Mouse (Mus musculus): ENCODE measurements around the gene Tenm2.

Gene Tenm2

GRCm38 (mm10) chr11:36073074-36073818, 1162.5 kb downstream of the Tenm2 start:
- no peak for DNase-seq (ENCODE audit: low read depth in 1 of 2, low spot score in 2 of 2)

GRCm38 (mm10) chr11:36072646-36073045, 1163.1 kb downstream of the Tenm2 start:
- DNase-seq (ENCODE audit: low read depth in 1 of 2, low spot score in 2 of 2), result no peak

GRCm38 (mm10) chr11:36072038-36072437, 1163.7 kb downstream of the Tenm2 start:
- DNase-seq (ENCODE audit: low read depth in 1 of 2, low spot score in 2 of 2), result no peak

- no peak for DNase-seq (ENCODE audit: low read depth in 1 of 2, low spot score in 2 of 2)
Observed at GRCm38 (mm10) chr11:36059325-36059843, 1176.4 kb downstream of the Tenm2 start.

GRCm38 (mm10) chr11:36056525-36056924, 1179.2 kb downstream of the Tenm2 start:
- DNase-seq (ENCODE audit: low read depth in 1 of 2, low spot score in 2 of 2), result no peak

GRCm38 (mm10) chr11:36054323-36054722, 1181.4 kb downstream of the Tenm2 start:
- DNase-seq (ENCODE audit: low read depth in 1 of 2, low spot score in 2 of 2), result no peak

- no peak for DNase-seq (ENCODE audit: low read depth in 1 of 2, low spot score in 2 of 2)
Observed at GRCm38 (mm10) chr11:36053457-36053856, 1182.3 kb downstream of the Tenm2 start.

- no peak for DNase-seq (ENCODE audit: low read depth in 1 of 2, low spot score in 2 of 2)
Observed at GRCm38 (mm10) chr11:36052598-36052997, 1183.2 kb downstream of the Tenm2 start.

GRCm38 (mm10) chr11:36052091-36052490, 1183.7 kb downstream of the Tenm2 start:
- no peak for DNase-seq (ENCODE audit: low read depth in 1 of 2, low spot score in 2 of 2)

- no peak for DNase-seq (ENCODE audit: low read depth in 1 of 2, low spot score in 2 of 2)
Observed at GRCm38 (mm10) chr11:36049547-36049946, 1186.2 kb downstream of the Tenm2 start.

GRCm38 (mm10) chr11:36045681-36046276, 1190.0 kb downstream of the Tenm2 start:
- no peak for DNase-seq (ENCODE audit: low read depth in 1 of 2, low spot score in 2 of 2)

GRCm38 (mm10) chr11:36041411-36041810, 1194.4 kb downstream of the Tenm2 start:
- no peak for DNase-seq (ENCODE audit: low read depth in 1 of 2, low spot score in 2 of 2)

- no peak for DNase-seq (ENCODE audit: low read depth in 1 of 2, low spot score in 2 of 2)
Observed at GRCm38 (mm10) chr11:36040508-36041233, 1195.1 kb downstream of the Tenm2 start.

- no peak for DNase-seq (ENCODE audit: low read depth in 1 of 2, low spot score in 2 of 2)
Observed at GRCm38 (mm10) chr11:36039825-36040224, 1195.9 kb downstream of the Tenm2 start.

GRCm38 (mm10) chr11:36038386-36038785, 1197.4 kb downstream of the Tenm2 start:
- no peak for DNase-seq (ENCODE audit: low read depth in 1 of 2, low spot score in 2 of 2)

- no peak for DNase-seq (ENCODE audit: low read depth in 1 of 2, low spot score in 2 of 2)
Observed at GRCm38 (mm10) chr11:36037311-36037710, 1198.5 kb downstream of the Tenm2 start.

- DNase-seq (ENCODE audit: low read depth in 1 of 2, low spot score in 2 of 2), result no peak
Observed at GRCm38 (mm10) chr11:36036061-36036695, 1199.6 kb downstream of the Tenm2 start.

GRCm38 (mm10) chr11:36031751-36032150, 1204.0 kb downstream of the Tenm2 start:
- no peak for DNase-seq (ENCODE audit: low read depth in 1 of 2, low spot score in 2 of 2)

GRCm38 (mm10) chr11:36020009-36020408, 1215.8 kb downstream of the Tenm2 start:
- no peak for DNase-seq (ENCODE audit: low read depth in 1 of 2, low spot score in 2 of 2)

GRCm38 (mm10) chr11:36013179-36013578, 1222.6 kb downstream of the Tenm2 start:
- DNase-seq (ENCODE audit: low read depth in 1 of 2, low spot score in 2 of 2), result no peak

All from monocyte, adult 2 months (primary cell).